Mouse (Mus musculus) testis, postnatal 14 days (tissue): ENCODE data around the gene Tmem141.
A peak's percentile ranks its signal among the peaks of the same experiment; 100 is the strongest.

Experiments
- DNase-seq: peaks from one replicate; pipeline ENCODE4 v3.0.0; 2021; ENCODE audit warnings: low spot score

Gene Tmem141

GRCm38 (mm10) chr2:25607761-25608622 lies 13.8 kb downstream of the Tmem141 start, which contains the start of gene Rabl6:
Rabl6 (minus strand) TSS chr2:25608521.
- peak; percentile 91 for DNase-seq

- DNase-seq = no peak
Measured at GRCm38 (mm10) chr2:25602526-25602925, 19.3 kb downstream of the Tmem141 start.

DNA sequence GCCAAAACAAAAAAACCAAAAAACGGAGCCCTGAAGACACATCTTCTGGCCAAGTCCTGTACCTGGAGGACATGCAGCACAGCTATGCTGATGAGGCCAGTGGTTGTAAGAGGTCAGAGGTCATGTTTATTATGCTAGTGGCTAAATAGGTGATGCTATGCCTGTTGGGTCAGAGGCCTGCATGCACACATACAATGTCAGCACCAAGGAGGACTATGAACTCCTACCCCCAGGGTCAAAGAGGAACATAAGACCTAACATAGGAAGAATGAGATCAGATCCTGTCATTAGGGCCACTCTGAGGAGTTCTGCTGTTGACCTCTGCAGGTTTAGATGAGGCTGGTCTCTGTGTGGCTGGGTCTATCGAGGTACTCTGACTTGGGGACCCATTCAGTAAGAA lies 21.8 kb downstream of the Tmem141 start:
- DNase-seq = no peak

- no peak for DNase-seq
Measured at GRCm38 (mm10) chr2:25598749-25599148, 23.1 kb downstream of the Tmem141 start.

DNA sequence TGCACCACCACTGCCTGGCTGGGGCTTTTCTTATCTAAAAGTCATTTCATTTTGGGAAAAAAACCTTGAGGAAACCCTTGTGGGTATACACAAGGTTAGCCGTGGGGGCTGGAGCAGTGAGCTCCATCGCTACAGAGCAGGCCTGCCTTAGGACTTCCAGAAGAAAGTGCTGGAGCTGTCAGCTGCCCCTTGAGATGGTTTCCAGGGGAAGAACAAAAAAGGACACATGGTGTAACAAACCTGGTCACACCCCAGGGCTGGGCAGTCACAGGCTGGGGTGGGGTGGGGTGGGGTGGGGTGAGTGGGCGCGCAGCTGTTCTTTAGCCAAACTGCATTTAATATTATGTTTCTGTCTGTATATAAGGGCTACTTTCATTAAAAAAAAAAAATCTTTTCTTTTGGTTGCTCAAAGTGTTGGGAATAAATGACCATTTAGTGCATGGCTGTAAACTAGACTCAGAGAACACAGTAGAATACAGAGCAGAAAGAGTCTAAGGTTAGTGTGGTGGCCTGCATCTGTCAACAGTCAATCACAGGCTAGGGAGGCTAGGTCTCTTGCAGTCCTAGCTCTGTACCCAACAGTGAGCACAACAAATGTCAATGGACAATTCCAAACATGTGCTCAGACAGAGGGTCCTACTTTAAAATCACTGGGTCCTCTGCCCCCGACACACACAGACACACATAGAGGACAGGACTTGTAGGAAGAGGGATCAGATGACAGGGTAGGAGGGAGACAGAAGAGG lies 24.9 kb downstream of the Tmem141 start:
- no peak for DNase-seq

DNA sequence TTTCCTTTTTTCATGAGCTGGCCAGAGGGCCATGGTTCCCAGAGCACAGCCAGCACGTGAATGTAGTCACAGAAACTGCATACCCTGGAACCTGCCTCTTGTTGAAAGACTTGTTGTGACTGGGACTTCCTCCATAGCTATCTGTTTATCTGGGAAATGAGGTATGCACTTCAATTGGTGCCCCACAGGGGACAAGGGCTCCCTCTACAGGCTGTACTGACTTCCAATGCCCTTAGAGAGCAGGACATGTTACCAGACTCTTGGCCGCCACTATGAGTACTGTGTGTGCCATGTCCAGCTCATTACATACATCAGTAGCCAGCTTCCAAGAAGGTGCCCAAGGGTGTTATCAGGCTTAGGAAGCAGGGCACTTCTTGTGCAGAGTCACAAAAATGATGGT lies 29.9 kb downstream of the Tmem141 start:
- no peak for DNase-seq

DNA sequence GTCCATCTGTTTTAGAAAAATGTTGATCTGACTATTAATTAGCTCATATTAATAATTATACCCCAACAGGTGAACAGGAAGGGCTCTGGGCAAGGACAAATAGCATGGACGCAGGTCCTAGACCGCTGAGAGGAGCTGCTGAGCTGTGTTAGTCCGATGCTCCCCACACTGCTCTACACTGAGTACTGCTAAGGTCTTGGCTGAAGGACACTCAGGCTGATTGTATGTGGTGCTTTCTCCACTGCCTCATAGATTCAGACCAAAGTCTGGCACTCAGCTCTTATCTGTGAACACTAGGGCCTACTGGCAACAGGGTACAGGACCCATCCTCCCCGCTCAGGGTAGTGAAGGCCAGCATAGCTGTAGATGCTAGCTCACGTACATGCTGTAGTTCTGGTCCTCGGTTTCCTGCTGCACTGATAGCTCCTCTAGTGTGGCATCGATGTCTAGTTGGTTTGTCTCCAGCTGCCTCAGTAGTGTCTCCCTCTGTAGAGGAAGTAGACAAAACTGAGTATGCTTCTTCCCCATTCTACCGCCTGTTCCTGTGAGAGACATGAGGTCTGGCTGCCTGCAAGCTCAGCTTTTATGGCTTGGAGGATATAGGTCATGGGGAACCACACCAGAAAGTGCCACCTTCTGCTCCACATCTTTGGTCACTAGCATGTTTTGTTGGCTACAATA lies 33.4 kb downstream of the Tmem141 start:
- DNase-seq = no peak

DNA sequence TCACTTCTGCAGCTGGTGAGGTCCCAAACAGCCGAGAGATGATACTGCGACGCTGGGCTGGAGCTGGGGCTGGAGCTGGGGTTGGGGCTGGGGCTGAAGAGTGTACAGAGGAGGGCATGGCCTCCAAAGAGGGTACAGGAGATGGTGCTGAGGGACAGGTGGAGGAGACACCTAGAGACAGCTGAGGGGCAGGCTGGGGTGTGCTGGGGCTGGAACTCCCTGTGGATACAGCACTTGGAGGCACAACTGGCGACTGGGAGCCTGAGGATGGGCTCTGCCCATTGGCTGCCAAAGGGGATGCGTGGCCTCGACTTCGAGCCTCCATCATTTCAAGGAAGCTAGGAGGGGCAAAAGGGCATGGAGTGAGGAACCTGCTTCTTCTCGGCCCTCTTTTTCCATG lies 34.5 kb downstream of the Tmem141 start:
- no peak for DNase-seq

GRCm38 (mm10) chr2:25585601-25586000 lies 36.2 kb downstream of the Tmem141 start:
- no peak for DNase-seq

DNA sequence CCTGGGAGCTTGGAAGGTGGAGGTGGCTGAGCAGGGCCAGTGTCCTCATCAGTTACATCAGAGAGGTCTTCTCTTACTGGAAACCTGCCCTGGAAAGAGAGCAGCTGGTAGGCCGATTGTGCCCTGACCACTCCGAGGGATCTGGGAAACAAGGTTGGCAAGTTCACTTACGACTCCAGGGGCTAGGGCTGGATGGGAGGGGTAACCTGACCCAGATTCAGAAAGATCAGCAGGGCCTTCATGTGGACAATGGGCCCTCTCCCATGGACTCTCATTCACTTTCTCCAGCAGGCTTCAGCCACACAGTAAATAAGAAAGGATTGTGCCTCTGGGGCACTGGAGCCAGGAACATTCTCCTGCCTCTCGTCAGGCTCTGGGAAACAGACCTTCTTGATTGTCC lies 36.9 kb downstream of the Tmem141 start:
- DNase-seq = no peak

GRCm38 (mm10) chr2:25584152-25584551 lies 37.7 kb downstream of the Tmem141 start:
- no peak for DNase-seq

DNA sequence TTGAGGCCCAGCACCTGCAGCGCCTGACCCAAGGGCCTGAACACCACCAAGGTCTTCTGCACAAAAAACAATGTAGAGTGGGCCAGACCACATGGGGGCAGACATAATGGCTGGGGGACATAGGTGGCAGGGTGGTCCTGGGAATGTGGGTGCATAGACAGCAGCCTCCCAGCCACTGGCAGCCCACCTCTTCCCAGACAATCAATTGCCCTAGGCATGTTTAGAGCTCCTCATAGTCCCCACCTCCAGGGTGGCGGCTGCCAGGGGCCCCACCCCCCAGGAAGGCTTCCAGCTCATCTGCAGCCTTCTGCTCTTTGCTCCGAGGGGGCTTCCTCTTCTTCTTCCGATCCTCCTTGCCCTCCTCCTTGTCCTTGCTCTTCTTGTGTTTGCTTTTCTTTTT lies 38.2 kb downstream of the Tmem141 start:
- DNase-seq = no peak

DNA sequence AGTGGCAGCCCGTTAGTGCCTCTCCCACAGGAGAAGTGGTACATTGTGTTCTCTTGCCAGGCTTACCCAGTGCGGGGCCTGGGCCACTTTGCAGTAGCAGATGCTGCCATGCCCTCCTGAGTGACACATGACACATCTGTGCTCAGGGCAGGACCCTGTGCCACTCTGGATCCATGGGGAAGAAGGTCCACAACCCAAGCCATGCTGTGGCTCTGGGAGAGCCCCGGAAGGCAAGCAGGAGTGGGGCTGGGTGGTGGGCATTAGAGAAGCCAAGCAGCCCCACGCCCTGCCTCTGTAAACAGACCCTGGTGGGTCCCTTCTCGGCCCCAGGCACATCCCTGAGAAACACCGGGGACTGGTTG lies 38.7 kb downstream of the Tmem141 start:
- no peak for DNase-seq

- no peak for DNase-seq
Measured at GRCm38 (mm10) chr2:25582466-25583119, 39.2 kb downstream of the Tmem141 start.

DNA sequence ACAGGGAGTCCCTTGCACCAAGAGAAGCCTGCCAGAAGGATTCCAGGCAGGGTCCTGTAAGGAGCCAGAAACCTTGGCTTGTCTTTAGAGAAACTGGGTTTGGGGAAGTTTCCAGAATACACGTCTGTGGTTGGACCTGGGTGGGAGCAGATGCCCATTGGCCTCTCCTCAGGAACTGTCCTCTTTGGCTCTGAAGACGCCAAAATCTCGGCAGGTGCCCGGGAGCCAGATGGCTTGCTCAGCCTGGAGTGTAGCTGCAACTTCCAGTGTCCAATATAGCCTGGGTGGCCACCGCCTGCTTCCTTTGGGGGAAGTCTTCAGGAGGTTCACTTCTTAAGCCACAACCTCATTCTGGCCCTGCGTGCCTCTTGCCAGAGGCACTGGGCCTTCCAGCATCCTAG lies 39.9 kb downstream of the Tmem141 start:
- no peak for DNase-seq

- peak; percentile 62 for DNase-seq
Measured at GRCm38 (mm10) chr2:25581294-25581864, 40.4 kb downstream of the Tmem141 start, which contains the start of gene Ajm1. Ajm1 (minus strand) TSS chr2:25581757.

DNA sequence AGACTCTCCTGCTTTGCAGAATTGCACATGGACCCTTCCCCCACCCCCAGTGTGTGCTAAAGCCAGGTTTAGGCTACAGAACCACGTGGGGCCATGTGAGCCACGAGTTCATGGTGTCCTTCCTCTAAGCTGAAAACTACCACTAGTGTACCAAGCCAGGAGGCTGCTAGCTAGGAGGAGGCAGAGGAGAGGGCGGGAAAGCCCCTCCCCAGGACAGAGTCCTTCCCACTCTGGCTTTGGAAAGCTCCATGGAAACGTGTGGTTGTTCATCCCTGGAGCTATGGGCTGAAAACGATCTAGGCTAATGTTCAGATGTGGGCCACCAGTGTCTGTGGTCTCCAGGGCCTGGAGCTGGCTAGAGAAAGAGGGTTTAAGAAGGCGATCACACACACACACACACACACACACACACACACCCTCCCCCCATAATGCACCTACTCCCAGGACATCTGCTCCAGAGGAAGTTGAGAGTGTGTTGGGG lies 41.1 kb downstream of the Tmem141 start:
- DNase-seq = no peak

DNA sequence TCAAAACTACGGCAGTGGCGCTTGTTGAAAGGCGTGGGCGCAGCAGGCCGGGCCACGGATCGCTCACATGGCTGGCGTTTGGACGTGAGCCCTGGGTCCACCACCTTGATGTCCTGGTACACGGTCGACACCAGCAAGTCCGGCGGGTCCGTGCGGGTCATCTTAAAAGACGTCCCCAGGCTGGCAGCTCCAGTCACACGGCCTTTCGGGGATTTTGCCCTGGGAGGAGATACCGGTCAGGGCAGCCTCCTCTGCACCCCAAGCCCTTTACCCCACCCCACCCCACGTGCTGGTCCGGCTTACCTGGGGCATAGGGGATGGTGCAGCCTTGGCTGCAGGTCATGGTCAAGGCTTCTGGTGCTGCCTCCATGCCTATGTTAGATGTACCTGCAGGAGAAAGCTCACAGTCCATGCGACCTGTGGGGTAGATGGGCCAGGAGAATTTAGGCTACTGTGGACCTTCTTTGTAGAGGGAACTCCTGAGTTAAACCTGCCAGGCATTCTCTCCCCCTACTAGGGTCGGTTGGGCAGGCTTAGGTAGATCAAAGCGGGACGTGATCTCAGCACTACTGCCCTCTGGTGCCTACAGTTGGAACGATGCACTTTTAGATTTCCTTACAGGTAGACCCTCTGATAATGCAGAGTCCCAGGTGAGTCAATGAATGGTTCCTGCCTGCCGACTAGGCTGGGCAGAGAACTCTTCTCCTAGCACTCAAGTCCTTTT lies 41.9 kb downstream of the Tmem141 start:
- no peak for DNase-seq

DNA sequence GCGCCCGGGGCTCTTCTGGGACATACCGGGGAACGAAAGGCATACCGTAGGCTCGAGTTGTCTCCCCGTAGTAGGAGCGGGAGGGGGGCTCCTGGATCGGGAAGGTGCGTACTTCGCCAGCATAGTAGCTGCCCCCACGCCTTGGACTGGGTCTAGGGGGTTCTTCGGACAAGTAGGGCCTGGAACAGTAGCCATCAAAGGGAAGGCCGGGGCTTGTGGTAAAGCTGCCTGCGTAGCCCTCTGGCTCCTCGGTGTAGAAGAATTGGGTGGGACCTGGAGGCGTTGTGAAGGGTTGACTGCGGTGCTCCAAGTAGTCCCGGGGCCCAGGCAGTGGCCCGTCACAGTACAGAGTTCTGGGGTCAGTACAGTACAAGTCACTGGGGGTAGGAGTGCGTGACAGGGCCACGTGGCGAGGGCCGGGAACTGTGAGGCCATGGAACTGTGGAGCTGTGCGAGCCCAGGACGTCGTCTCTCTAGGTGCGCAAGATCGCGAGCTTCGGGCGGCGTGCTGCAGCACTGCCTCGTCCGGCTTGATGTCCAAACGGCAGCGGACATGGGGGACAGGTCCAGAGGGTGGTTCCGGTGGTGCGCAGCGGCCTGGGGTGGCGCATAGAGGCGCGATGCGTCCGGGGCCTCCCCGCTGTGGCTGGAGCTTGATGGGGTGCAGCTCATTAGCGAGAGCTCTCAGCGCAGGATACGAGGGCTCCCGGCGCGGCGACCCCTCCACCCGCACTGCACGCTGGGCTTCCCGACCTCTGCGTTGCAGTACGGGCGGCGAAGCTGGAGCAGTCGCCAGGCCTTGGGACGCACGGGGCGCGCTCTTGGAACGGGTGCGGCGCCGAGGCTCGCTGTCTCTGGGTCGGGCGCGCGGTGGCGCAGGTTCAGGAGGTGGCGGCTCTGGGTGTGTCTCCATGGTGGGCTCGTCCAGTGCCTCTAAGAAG lies 42.7 kb downstream of the Tmem141 start:
- no peak for DNase-seq
